Mouse (Mus musculus): ENCODE measurements around the gene Tprn. TPM values are rescaled to one million over a fixed set of nuclear protein-coding genes. Genes with fewer than 3 reads are reported as not detected.

Gene Tprn
- total and polyA plus RNA-seq, 3 experiments: 8.1 to 51.5 (median 22.0) TPM

- ATAC-seq (ENCODE audit: extremely low read depth, insufficient number of reproducible peaks, low FRiP score, poor library complexity, severe bottlenecking): no peak
- no peaks in the 10 kb centered on the region for H3K36me3 ChIP-seq (replicated peaks)
- TF ChIP-seq GATA2 (IDR thresholded peaks at IDR 0.05; ENCODE audit: borderline replicate concordance, low read depth, low read length) (no peak), CTCF (IDR thresholded peaks at IDR 0.05; ENCODE audit: low read depth, low read length) (no peak), TAL1 (conservative IDR thresholded peaks at IDR 0.05; ENCODE audit: low read depth, low read length) (no peak), GATA1 (IDR thresholded peaks at IDR 0.05; ENCODE audit: borderline replicate concordance, low read length) (no peak), POLR2AphosphoS5 (IDR thresholded peaks at IDR 0.05; ENCODE audit: insufficient replicate concordance, low read depth, low read length) (no peak)
- DNase-seq (ENCODE audit: low spot score): no peak
- H3K4me1 ChIP-seq (ENCODE audit: insufficient read depth, low read depth, low read length): peaks cover 10% of the 10 kb centered on the region
- peak overlapping the region; percentile 56 for H3K4me3 ChIP-seq (ENCODE audit: low read depth, low read length)
- no peaks in the 10 kb centered on the region for H3K9me3 ChIP-seq (replicated peaks)
- H3K27me3 ChIP-seq (ENCODE audit: insufficient read depth, low read length): peaks cover 47% of the 10 kb centered on the region
Measured at GRCm38 (mm10) chr2:25310969-25311368, 48.6 kb downstream of the Tprn start.

GRCm38 (mm10) chr2:25311491-25311891 lies 49.1 kb downstream of the Tprn start:
- Histone ChIP-seq H3K36me3 (replicated peaks) (no peaks in the 10 kb centered on the region), H3K9me3 (replicated peaks) (no peaks in the 10 kb centered on the region), H3K4me3 (ENCODE audit: low read depth, low read length) (peak overlapping the region; percentile 56; the same call in 1 of the 2 replicates), H3K27me3 (ENCODE audit: insufficient read depth, low read length) (peaks cover 45% of the 10 kb centered on the region), H3K4me1 (ENCODE audit: insufficient read depth, low read depth, low read length) (peaks cover 10% of the 10 kb centered on the region)
- TF ChIP-seq CTCF (IDR thresholded peaks at IDR 0.05; ENCODE audit: low read depth, low read length) (no peak), TAL1 (conservative IDR thresholded peaks at IDR 0.05; ENCODE audit: low read depth, low read length) (no peak), GATA1 (IDR thresholded peaks at IDR 0.05; ENCODE audit: borderline replicate concordance, low read length) (no peak), GATA2 (IDR thresholded peaks at IDR 0.05; ENCODE audit: borderline replicate concordance, low read depth, low read length) (no peak), POLR2AphosphoS5 (IDR thresholded peaks at IDR 0.05; ENCODE audit: insufficient replicate concordance, low read depth, low read length) (no peak)
- ATAC-seq (ENCODE audit: extremely low read depth, insufficient number of reproducible peaks, low FRiP score, poor library complexity, severe bottlenecking) (no peak), DNase-seq (ENCODE audit: low spot score) (no peak)

GRCm38 (mm10) chr2:25318119-25318966 lies 55.9 kb downstream of the Tprn start:
- Histone ChIP-seq H3K27me3 (ENCODE audit: insufficient read depth, low read length) (peaks cover 31% of the 10 kb centered on the region), H3K36me3 (replicated peaks) (no peaks in the 10 kb centered on the region), H3K4me1 (ENCODE audit: insufficient read depth, low read depth, low read length) (peaks cover 14% of the 10 kb centered on the region), H3K9me3 (replicated peaks) (peaks cover 8% of the 10 kb centered on the region), H3K4me3 (ENCODE audit: low read depth, low read length) (peak overlapping the region; percentile 34; the same call in 1 of the 2 replicates)
- no peak for TF ChIP-seq TAL1 (conservative IDR thresholded peaks at IDR 0.05; ENCODE audit: low read depth, low read length)
- TF ChIP-seq GATA2 (IDR thresholded peaks at IDR 0.05; ENCODE audit: borderline replicate concordance, low read depth, low read length): no peak
- TF ChIP-seq POLR2AphosphoS5 (IDR thresholded peaks at IDR 0.05; ENCODE audit: insufficient replicate concordance, low read depth, low read length): no peak
- TF ChIP-seq CTCF (IDR thresholded peaks at IDR 0.05; ENCODE audit: low read depth, low read length): no peak
- TF ChIP-seq GATA1 (IDR thresholded peaks at IDR 0.05; ENCODE audit: borderline replicate concordance, low read length): no peak
- DNase-seq (ENCODE audit: low spot score) (no peak), ATAC-seq (ENCODE audit: extremely low read depth, insufficient number of reproducible peaks, low FRiP score, poor library complexity, severe bottlenecking) (no peak)

- peaks cover 32% of the 10 kb centered on the region for H3K27me3 ChIP-seq (ENCODE audit: insufficient read depth, low read length)
- DNase-seq (ENCODE audit: low spot score) (peak; percentile 25), ATAC-seq (ENCODE audit: extremely low read depth, insufficient number of reproducible peaks, low FRiP score, poor library complexity, severe bottlenecking) (no peak)
- peaks cover 8% of the 10 kb centered on the region for H3K9me3 ChIP-seq (replicated peaks)
- H3K36me3 ChIP-seq (replicated peaks): no peaks in the 10 kb centered on the region
- TF ChIP-seq CTCF (IDR thresholded peaks at IDR 0.05; ENCODE audit: low read depth, low read length) (no peak), GATA2 (IDR thresholded peaks at IDR 0.05; ENCODE audit: borderline replicate concordance, low read depth, low read length) (no peak)
- H3K4me1 ChIP-seq (ENCODE audit: insufficient read depth, low read depth, low read length): peaks cover 14% of the 10 kb centered on the region
- H3K4me3 ChIP-seq (ENCODE audit: low read depth, low read length): peak within 1 kb of the TSS; percentile 34; the same call in 1 of the 2 replicates
Measured at GRCm38 (mm10) chr2:25318971-25319773, 56.8 kb downstream of the Tprn start, which contains the start of gene Grin1. Gene Grin1, minus strand, starts transcription at chr2:25319187.

Other genes with a start within 250 kb of the Tprn start
Only the 20 nearest of the 34 such genes appear.
- not detected in 2 replicates for gene Nrarp, start 81.9 kb upstream of the Tprn start, total RNA-seq (2014; fragmentation: Nextera tagmentation)
- gene Nrarp, start 81.9 kb upstream of the Tprn start, total RNA-seq (2017): 0.16 TPM in 1 of 2 replicates, not detected in the other
- not detected in 2 replicates for gene Nrarp, start 81.9 kb upstream of the Tprn start, polyA plus RNA-seq (2012)
- 13.3 and 17.2 TPM in 2 replicates for gene Tor4a, start 65.7 kb upstream of the Tprn start, total RNA-seq (2014; fragmentation: Nextera tagmentation)
- gene Tor4a, start 65.7 kb upstream of the Tprn start, total RNA-seq (2017): 33.2 and 33.8 TPM in 2 replicates
- gene Tor4a, start 65.7 kb upstream of the Tprn start, polyA plus RNA-seq (2012): 10.8 and 12.3 TPM in 2 replicates
- gene Nelfb, start 51.1 kb upstream of the Tprn start, total RNA-seq (2014; fragmentation: Nextera tagmentation): 30.6 and 80.7 TPM in 2 replicates
- gene Nelfb, start 51.1 kb upstream of the Tprn start, total RNA-seq (2017): 54.6 and 60.9 TPM in 2 replicates
- gene Nelfb, start 51.1 kb upstream of the Tprn start, polyA plus RNA-seq (2012): 26.9 and 27.0 TPM in 2 replicates
- not detected in 2 replicates for gene Stpg3, start 48.0 kb upstream of the Tprn start, total RNA-seq (2014; fragmentation: Nextera tagmentation)
- gene Stpg3, start 48.0 kb upstream of the Tprn start, total RNA-seq (2017): not detected in 2 replicates
- gene Stpg3, start 48.0 kb upstream of the Tprn start, polyA plus RNA-seq (2012): not detected in 2 replicates
- gene Fam166a, start 43.9 kb upstream of the Tprn start, total RNA-seq (2014; fragmentation: Nextera tagmentation): not detected in 2 replicates
- gene Fam166a, start 43.9 kb upstream of the Tprn start, total RNA-seq (2017): not detected in 2 replicates
- gene Fam166a, start 43.9 kb upstream of the Tprn start, polyA plus RNA-seq (2012): 0.20 TPM in 1 of 2 replicates, not detected in the other
- 367 and 427 TPM in 2 replicates for gene Tubb4b, start 37.9 kb upstream of the Tprn start, total RNA-seq (2014; fragmentation: Nextera tagmentation)
- 799 and 1,022 TPM in 2 replicates for gene Tubb4b, start 37.9 kb upstream of the Tprn start, total RNA-seq (2017)
- gene Tubb4b, start 37.9 kb upstream of the Tprn start, polyA plus RNA-seq (2012): 414 and 639 TPM in 2 replicates
- gene Slc34a3, start 28.3 kb upstream of the Tprn start, total RNA-seq (2014; fragmentation: Nextera tagmentation): 0.63 TPM in 1 of 2 replicates, not detected in the other
- not detected in 2 replicates for gene Slc34a3, start 28.3 kb upstream of the Tprn start, total RNA-seq (2017)
- 0.91 and 0.95 TPM in 2 replicates for gene Slc34a3, start 28.3 kb upstream of the Tprn start, polyA plus RNA-seq (2012)
- gene Rnf224, start 25.8 kb upstream of the Tprn start, total RNA-seq (2014; fragmentation: Nextera tagmentation): not detected in 2 replicates
- gene Rnf224, start 25.8 kb upstream of the Tprn start, total RNA-seq (2017): 0.35 and 0.66 TPM in 2 replicates
- 0.09 and 0.13 TPM in 2 replicates for gene Rnf224, start 25.8 kb upstream of the Tprn start, polyA plus RNA-seq (2012)
- gene Rnf208, start 20.4 kb upstream of the Tprn start, total RNA-seq (2014; fragmentation: Nextera tagmentation): 14.7 and 18.4 TPM in 2 replicates
- gene Rnf208, start 20.4 kb upstream of the Tprn start, total RNA-seq (2017): 0.22 and 0.41 TPM in 2 replicates
- 54.7 and 72.0 TPM in 2 replicates for gene Rnf208, start 20.4 kb upstream of the Tprn start, polyA plus RNA-seq (2012)
- not detected in 2 replicates for gene Cysrt1, start 20.2 kb upstream of the Tprn start, total RNA-seq (2014; fragmentation: Nextera tagmentation)
- gene Cysrt1, start 20.2 kb upstream of the Tprn start, total RNA-seq (2017): not detected in 2 replicates
- not detected in 2 replicates for gene Cysrt1, start 20.2 kb upstream of the Tprn start, polyA plus RNA-seq (2012)
- 5.6 and 6.3 TPM in 2 replicates for gene AL732309.1, start 15.8 kb upstream of the Tprn start, total RNA-seq (2014; fragmentation: Nextera tagmentation)
- gene AL732309.1, start 15.8 kb upstream of the Tprn start, total RNA-seq (2017): 2.6 and 4.2 TPM in 2 replicates
- gene AL732309.1, start 15.8 kb upstream of the Tprn start, polyA plus RNA-seq (2012): 1.4 TPM in 1 of 2 replicates, not detected in the other
- 13.7 and 14.6 TPM in 2 replicates for gene Tmem203, start 7.2 kb upstream of the Tprn start, total RNA-seq (2014; fragmentation: Nextera tagmentation)
- 15.5 and 17.1 TPM in 2 replicates for gene Tmem203, start 7.2 kb upstream of the Tprn start, total RNA-seq (2017)
- 7.8 and 10.0 TPM in 2 replicates for gene Tmem203, start 7.2 kb upstream of the Tprn start, polyA plus RNA-seq (2012)
- gene Ssna1, start 9.8 kb downstream of the Tprn start, total RNA-seq (2014; fragmentation: Nextera tagmentation): 35.9 and 47.0 TPM in 2 replicates
- gene Ssna1, start 9.8 kb downstream of the Tprn start, total RNA-seq (2017): 100 and 107 TPM in 2 replicates
- gene Ssna1, start 9.8 kb downstream of the Tprn start, polyA plus RNA-seq (2012): 237 and 259 TPM in 2 replicates
- 39.5 and 50.3 TPM in 2 replicates for gene Anapc2, start 9.9 kb downstream of the Tprn start, total RNA-seq (2014; fragmentation: Nextera tagmentation)
- gene Anapc2, start 9.9 kb downstream of the Tprn start, total RNA-seq (2017): 19.7 and 24.4 TPM in 2 replicates
- gene Anapc2, start 9.9 kb downstream of the Tprn start, polyA plus RNA-seq (2012): 23.0 and 25.3 TPM in 2 replicates
- gene Tmem210, start 25.5 kb downstream of the Tprn start, total RNA-seq (2014; fragmentation: Nextera tagmentation): not detected in 2 replicates
- gene Tmem210, start 25.5 kb downstream of the Tprn start, total RNA-seq (2017): not detected in 2 replicates
- gene Tmem210, start 25.5 kb downstream of the Tprn start, polyA plus RNA-seq (2012): not detected in 2 replicates
- not detected in 2 replicates for gene Lrrc26, start 27.3 kb downstream of the Tprn start, total RNA-seq (2014; fragmentation: Nextera tagmentation)
- not detected in 2 replicates for gene Lrrc26, start 27.3 kb downstream of the Tprn start, total RNA-seq (2017)
- gene Lrrc26, start 27.3 kb downstream of the Tprn start, polyA plus RNA-seq (2012): not detected in 2 replicates
- gene Grin1, start 56.6 kb downstream of the Tprn start, total RNA-seq (2014; fragmentation: Nextera tagmentation): 1.7 TPM in 1 of 2 replicates, not detected in the other
- 0.17 and 0.33 TPM in 2 replicates for gene Grin1, start 56.6 kb downstream of the Tprn start, total RNA-seq (2017)
- gene Grin1, start 56.6 kb downstream of the Tprn start, polyA plus RNA-seq (2012): 0.68 and 0.73 TPM in 2 replicates
- 38.3 and 47.0 TPM in 2 replicates for gene Man1b1, start 69.7 kb downstream of the Tprn start, total RNA-seq (2014; fragmentation: Nextera tagmentation)
- 45.3 and 57.2 TPM in 2 replicates for gene Man1b1, start 69.7 kb downstream of the Tprn start, total RNA-seq (2017)
- gene Man1b1, start 69.7 kb downstream of the Tprn start, polyA plus RNA-seq (2012): 9.9 and 18.0 TPM in 2 replicates
- 5.5 and 8.6 TPM in 2 replicates for gene Dpp7, start 93.7 kb downstream of the Tprn start, total RNA-seq (2014; fragmentation: Nextera tagmentation)
- 71.4 and 95.5 TPM in 2 replicates for gene Dpp7, start 93.7 kb downstream of the Tprn start, total RNA-seq (2017)
- 4.5 and 7.7 TPM in 2 replicates for gene Dpp7, start 93.7 kb downstream of the Tprn start, polyA plus RNA-seq (2012)
- gene Uap1l1, start 103.1 kb downstream of the Tprn start, total RNA-seq (2014; fragmentation: Nextera tagmentation): 51.2 and 53.9 TPM in 2 replicates
- gene Uap1l1, start 103.1 kb downstream of the Tprn start, total RNA-seq (2017): 56.4 and 118 TPM in 2 replicates
- gene Uap1l1, start 103.1 kb downstream of the Tprn start, polyA plus RNA-seq (2012): 21.0 and 22.8 TPM in 2 replicates

All from G1E (cell line).